Comparison of ENCODE assay signal across 8 mouse cellular contexts in genomic region chr17:56183658-56184103, GRCm38 (mm10). TPM values are rescaled to one million over a fixed set of nuclear protein-coding genes. Genes with fewer than 3 reads are reported as not detected.
DNase-seq lines count a peak whose midpoint lies in the region; ATAC-seq lines count a peak whose summit lies in the region.

Gene Mydgf, minus strand, starts transcription at chr17:56183920.

- peak; percentile 94 for DNase-seq in R1 (ENCODE audit: low read depth, low spot score)
- DNase-seq in cerebellum, postnatal 25 days, result peak; percentile 95 to 98
- DNase-seq in frontal cortex, postnatal 25 days (ENCODE audit: low spot score in 2 of 2), result peak; percentile 80 to 93
- peak; percentile 97 for DNase-seq in hindbrain, embryonic 14.5 days (ENCODE audit: low spot score)
- DNase-seq in layer of hippocampus, postnatal 36 days, result peak; percentile 97
- peak; percentile 98 for DNase-seq in lung, postnatal 36 days
- peak; percentile 96 for DNase-seq in retina, postnatal 1 day
- DNase-seq in urinary bladder, adult 18-20 months (ENCODE audit: low spot score in 2 of 2), result peak; percentile 88 to 92

- peak within 1 kb of the TSS; percentile 57 for H3K4me3 ChIP-seq in hindbrain, embryonic 14.5 days (replicated peaks; ENCODE audit: low read length)

- H3K9me3 ChIP-seq in hindbrain, embryonic 14.5 days (ENCODE audit: control insufficient read depth, low read length), result no peaks in the 10 kb centered on the region

- H3K36me3 ChIP-seq in hindbrain, embryonic 14.5 days (replicated peaks; ENCODE audit: control insufficient read depth, insufficient read depth), result peaks cover 58% of the 10 kb centered on the region

- H3K9ac ChIP-seq in hindbrain, embryonic 14.5 days, result peak within 1 kb of the TSS; percentile 67

- peak within 1 kb of the TSS; percentile 96 for H3K4me2 ChIP-seq in hindbrain, embryonic 14.5 days (replicated peaks)

- H3K27ac ChIP-seq in hindbrain, embryonic 14.5 days, result peak within 1 kb of the TSS; percentile 15; the same call in 1 of the 2 replicates

- H3K4me1 ChIP-seq in hindbrain, embryonic 14.5 days (replicated peaks; ENCODE audit: control insufficient read depth, insufficient read depth, low read length), result peaks cover 7% of the 10 kb centered on the region

- WGBS in hindbrain, embryonic 14.5 days, result under 1% methylated on average over 47 of the region's 47 CpGs

- peak; percentile 95 for ATAC-seq in hindbrain, embryonic 14.5 days (ENCODE audit: low FRiP score)

- H3K27me3 ChIP-seq in hindbrain, embryonic 14.5 days (ENCODE audit: control insufficient read depth, insufficient read depth, low read length), result no peaks in the 10 kb centered on the region

RNA-seq across cellular contexts. Expression of gene Mydgf, which starts in this region (rescaled TPM):
- 67.8 and 70.8 TPM in 2 replicates for polyA plus RNA-seq in hindbrain, embryonic 14.5 days (2014; fragmentation: Nextera tagmentation; extraction: Ambion mirVana)
- 10 to 100 TPM; 40.9 to 44.0 TPM for total RNA-seq in layer of hippocampus, postnatal 36 days (2021)

Comparison
In these comparisons a context has a peak if more than half of its experiments do, and no peak if none do; other contexts are left out.
1. Peak in every context shown above with its lines: DNase-seq, ATAC-seq, H3K4me3 ChIP-seq and H3K27ac ChIP-seq.